Mouse (Mus musculus) heart, postnatal 36 days (tissue): ENCODE measurements around the gene Hdhd3. TPM values are rescaled to one million over a fixed set of nuclear protein-coding genes. Genes with fewer than 3 reads are reported as not detected.

ENCODE experiments used
- DNase-seq, 2 experiments: peaks; one replicate each; pipeline ENCODE4 v3.0.0; 2021 to 2022
- intact Hi-C: fragments of 180-260 bp; cut with DNase I; formaldehyde crosslinking; loops from one replicate; pipeline ENCODE4 v1.15.1; 2025
- total RNA-seq, 2 experiments: library from RNA; stranded (reverse); gene quantifications; 2 replicates each; pipeline ENCODE4 v1.2.3; 2021

Hdhd3 gene
- total RNA-seq, 2 experiments from 2014 or later, result 3.2 to 3.8 TPM

DNA sequence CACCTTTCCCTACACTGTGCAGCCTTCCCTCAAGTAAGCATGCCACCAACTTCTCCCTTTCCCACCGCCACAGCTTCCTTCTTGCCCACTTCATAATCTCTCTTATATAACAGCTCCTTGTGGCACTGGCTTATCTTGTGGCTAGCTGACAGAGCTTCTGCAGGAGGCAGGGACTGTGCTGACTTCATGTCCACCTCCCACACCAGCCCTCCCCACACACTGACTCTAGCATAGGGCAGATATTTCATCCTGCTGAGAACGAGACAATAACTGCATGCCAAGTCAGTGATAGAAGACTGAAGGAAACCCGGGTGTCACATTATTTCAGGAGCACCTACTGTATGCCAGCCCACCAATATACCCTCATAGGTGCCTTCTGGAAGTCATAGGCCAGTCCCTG, 12.2 kb upstream of the Hdhd3 start:
- no peak for DNase-seq
- intact Hi-C loops, result loop anchor here (5.0 kb wide), 1 partner anchor 108 kb away; the partner anchor contains the start of genes Cdc26 and Prpf4

DNA sequence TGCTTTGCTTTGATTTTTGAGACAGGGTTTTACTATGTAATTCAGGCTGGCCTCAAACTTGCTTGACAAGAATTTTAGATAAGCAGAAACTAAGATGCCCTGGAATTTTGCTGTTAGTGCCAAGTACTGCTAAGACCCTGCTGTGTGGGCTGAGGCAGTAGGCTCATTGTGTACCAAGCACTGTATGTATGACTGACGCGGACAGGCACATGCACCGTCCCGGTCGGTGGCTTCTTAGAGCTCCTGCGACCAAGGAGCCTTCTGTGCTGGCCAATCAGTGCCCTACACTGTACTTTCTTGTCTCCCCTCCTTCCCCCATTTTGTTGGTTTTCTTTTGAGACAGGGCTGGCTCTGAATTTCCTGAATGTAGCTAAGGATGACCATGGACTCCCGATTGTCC, 11.7 kb upstream of the Hdhd3 start:
- intact Hi-C loops, result loop anchor here (5.0 kb wide), 1 partner anchor 108 kb away; the partner anchor contains the start of genes Cdc26 and Prpf4
- DNase-seq, result no peak

DNA sequence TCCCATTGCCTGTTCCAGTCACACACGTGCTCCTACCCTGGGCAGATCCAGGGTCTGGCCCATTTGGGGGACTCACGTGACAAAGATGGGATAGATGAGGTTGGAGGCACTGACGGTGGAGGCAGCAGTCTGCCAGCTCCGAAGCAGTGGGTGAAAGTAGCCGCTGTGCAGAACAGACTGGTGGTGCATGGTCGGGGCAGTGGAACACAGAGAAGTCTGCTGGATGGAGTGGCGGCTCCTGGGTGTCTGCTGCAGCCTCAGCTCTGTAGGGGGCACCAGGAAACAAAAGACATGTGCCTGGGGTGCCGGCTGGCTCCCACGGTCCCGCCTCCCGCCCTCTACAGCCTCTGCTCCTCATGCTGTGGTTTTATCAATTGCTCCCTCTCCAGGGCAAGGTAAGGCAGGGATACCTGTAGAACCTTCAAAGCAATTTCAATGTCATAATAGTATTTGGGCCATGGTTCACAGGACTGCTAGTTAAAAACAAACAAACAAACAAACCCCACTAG, 10.8 kb upstream of the Hdhd3 start:
- no peak for DNase-seq
- intact Hi-C loops, result no loop called here

GRCm38 (mm10) chr4:62509946-62510345, 6.7 kb upstream of the Hdhd3 start:
- intact Hi-C loops, result loop anchor here (5.0 kb wide), 1 partner anchor 53 kb away; no protein-coding TSS in a partner anchor
- no peak for DNase-seq

DNA sequence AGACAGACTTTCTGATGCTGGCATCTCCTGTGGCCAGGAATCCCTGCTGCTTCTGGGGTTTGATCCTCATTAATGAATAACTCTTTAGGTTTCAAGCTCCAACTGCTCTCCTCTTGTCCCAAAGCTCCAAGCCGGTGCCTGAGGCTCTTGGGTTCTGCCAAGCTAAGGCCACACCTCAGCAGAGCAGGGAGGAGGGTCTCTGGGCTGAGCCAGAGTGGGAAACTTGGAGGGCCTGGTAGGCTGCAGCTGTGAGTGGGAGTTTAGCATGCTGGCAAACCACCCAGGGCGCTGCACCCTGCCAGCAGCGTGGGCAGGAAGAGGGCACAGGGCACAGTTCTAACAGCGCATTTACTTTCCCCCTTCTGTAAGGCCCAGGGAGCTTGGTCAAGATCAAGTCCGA, 5.6 kb upstream of the Hdhd3 start:
- intact Hi-C loops, result loop anchor here (5.0 kb wide), 1 partner anchor 52 kb away; no protein-coding TSS in a partner anchor
- DNase-seq, result no peak

DNA sequence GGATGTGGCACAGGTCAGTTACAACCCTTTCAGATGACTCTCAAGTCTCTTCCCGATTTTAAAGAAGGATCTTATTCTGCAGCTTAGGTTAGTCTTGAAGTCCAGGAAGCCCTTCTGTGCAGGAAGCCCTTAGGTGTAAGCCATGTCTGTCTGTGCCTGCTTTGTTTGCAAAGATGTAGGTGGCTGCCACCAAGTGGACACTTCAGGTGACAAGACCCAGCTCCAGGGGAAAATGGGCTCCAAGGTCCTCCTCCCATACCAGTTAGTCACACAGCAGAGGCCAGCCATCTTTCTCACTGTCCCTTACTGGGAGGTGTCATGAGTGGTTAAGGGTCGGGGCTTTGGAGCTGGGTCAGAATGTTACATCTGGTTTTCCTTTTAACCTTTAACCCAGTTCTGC, 3.5 kb upstream of the Hdhd3 start:
- DNase-seq, result peak in 1 of 2 experiments; percentile 41
- intact Hi-C loops, result loop anchor here (5.0 kb wide), 1 partner anchor 49 kb away; no protein-coding TSS in a partner anchor

- DNase-seq, result no peak
- intact Hi-C loops, result loop anchor here (5.0 kb wide), 1 partner anchor 49 kb away; no protein-coding TSS in a partner anchor
Measured at GRCm38 (mm10) chr4:62505991-62506390, 2.7 kb upstream of the Hdhd3 start.

GRCm38 (mm10) chr4:62502969-62503368, 298 bp downstream of the Hdhd3 start:
- no peak for DNase-seq
- intact Hi-C loops, result loop anchor here (2.0 to 5.0 kb wide), 4 partner anchors 22 to 141 kb away; partner anchors contain the start of genes Bspry, Cdc26, Fkbp15 and Prpf4

DNA sequence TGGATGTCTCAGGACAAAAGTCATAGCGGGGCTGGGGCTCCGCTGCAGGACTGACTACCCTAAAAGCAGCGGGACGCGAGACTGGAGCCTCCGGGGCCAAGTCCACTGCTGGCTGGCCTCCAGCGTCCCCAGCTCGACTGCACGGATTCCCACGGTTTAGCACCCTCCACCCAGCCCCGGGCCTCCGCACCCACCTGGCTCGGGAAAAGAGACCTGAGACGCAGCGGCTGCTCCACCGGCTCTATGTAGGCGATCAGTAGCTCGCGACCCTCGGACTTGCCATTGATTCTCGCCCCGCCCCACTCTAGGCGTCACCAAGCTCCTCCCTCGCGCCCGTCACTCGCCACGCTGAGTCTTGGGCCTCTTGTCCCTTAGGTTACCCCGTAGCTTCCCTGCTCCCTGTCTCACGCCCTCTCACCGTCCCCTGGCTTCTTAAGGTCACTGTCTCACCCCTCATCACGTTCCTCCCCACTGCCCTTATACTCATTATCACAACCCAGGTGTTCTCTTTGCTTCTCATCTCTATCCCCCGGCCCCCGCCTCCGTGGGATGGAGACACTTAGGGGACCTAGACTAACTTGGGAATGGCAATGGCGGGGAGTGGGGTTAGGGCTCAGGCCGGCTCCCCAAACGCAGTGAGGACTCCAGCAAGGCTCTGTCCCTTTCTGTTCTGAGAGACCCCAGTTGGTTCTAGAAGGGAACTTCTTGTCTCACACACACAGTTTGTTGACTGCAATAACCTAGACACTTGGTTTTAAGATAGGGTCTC, 1.1 kb downstream of the Hdhd3 start:
- intact Hi-C loops, result loop anchor here (2.0 to 5.0 kb wide), 4 partner anchors 21 to 140 kb away; partner anchors contain the start of genes Bspry, Cdc26, Fkbp15 and Prpf4

DNA sequence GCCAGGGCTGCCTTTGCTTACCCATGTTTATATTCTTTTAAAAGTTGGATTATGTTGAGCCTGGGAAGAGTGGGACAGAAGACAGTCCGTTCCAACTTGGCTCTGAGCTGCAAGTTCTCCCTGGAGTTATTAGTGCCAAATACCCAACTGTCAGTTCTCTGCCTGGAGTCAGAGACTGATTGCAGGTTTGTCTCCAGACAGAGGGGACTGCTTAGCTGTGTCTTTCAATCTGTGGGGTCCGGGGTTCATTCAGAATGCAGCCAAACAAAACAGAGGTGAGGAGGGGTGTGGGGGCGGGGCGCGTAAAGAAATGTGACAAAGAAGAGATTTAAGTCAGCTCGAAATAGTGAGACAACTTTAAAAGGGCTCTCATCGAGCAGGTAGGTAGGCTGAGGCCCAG, 1.7 kb downstream of the Hdhd3 start:
- intact Hi-C loops, result loop anchor here (5.0 kb wide), 2 partner anchors 34 to 139 kb away; partner anchors contain the start of genes Fkbp15 and Slc31a1
- DNase-seq, result no peak

More for the DNA sequence above, 1.1 kb downstream of the Hdhd3 start:
- peak; percentile 91 to 92 for DNase-seq

- intact Hi-C loops, result loop anchor here (5.0 kb wide), 2 partner anchors 33 to 138 kb away; partner anchors contain the start of genes Fkbp15 and Slc31a1
- no peak for DNase-seq
Measured at GRCm38 (mm10) chr4:62500799-62501198, 2.5 kb downstream of the Hdhd3 start.

GRCm38 (mm10) chr4:62496815-62497214, 6.5 kb downstream of the Hdhd3 start:
- no peak for DNase-seq
- intact Hi-C loops, result no loop called here

DNA sequence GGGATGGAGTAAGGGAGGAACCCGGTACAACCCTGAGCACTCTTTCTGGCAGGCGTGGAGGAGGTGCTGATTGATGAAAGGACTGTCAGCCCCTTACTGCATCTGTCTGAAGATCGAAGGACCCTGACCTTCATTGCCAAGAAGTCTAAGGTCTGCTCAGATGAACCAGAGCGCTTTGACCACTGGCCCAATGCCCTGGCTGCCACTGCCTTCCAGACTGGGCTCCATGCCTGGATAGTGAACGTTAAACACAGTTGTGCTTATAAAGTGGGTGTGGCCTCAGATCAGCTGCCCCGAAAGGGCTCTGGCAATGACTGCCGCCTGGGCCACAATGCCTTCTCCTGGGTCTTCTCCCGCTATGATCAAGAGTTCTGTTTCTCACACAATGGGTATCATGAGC, 7.3 kb downstream of the Hdhd3 start:
- intact Hi-C loops, result no loop called here
- DNase-seq, result peak in 1 of 2 experiments; percentile 49

GRCm38 (mm10) chr4:62494230-62494629, 9.0 kb downstream of the Hdhd3 start:
- intact Hi-C loops, result no loop called here
- DNase-seq, result no peak

- intact Hi-C loops, result no loop called here
- DNase-seq, result no peak
Measured at GRCm38 (mm10) chr4:62492682-62493081, 10.6 kb downstream of the Hdhd3 start.

GRCm38 (mm10) chr4:62487914-62488313, 15.4 kb downstream of the Hdhd3 start:
- no peak for DNase-seq
- intact Hi-C loops, result no loop called here

DNA sequence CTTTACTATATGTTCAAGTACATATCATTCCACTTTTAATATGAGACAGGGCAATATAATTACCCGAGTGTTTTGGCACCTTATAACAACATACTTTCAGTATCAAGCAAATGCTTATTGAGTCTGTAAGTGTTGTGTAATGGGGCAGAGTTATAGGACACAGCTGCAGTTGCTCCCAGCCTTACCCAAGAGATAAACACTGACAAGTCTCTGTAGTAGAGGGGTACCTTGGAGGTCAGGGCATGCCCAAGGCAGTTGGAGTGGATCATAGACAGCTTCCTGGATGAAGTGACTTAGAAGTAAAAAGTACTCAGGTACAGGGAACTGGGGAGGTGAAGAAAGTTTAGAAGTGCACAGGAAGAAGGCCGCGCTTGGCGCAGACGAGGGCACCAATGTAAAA, 16.1 kb downstream of the Hdhd3 start:
- intact Hi-C loops, result no loop called here
- no peak for DNase-seq

DNA sequence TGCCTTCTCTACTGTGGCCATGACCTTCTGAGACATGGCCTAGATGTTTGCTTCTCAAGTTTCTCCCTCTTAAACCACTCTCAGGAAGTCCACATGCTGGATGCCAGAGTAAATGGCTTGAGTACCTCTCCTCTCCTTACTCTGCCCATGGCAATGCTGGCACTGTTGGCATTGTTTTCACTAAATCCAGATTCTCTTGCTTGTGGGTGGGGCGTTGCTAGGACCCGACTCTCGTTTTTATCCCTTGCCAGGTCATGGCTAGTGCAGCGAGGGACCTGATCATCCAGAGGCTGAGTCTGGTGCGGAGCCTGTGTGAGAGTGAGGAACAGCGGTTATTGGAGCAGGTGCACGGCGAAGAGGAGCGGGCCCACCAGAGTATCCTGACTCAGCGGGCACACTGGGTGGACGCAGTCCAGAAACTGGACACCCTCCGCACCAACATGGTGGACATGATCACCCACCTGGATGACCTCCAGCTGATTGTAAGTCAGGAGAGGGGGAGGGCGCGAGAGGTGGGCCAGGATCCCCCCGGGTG, 17.0 kb downstream of the Hdhd3 start:
- DNase-seq, result no peak
- intact Hi-C loops, result no loop called here

DNA sequence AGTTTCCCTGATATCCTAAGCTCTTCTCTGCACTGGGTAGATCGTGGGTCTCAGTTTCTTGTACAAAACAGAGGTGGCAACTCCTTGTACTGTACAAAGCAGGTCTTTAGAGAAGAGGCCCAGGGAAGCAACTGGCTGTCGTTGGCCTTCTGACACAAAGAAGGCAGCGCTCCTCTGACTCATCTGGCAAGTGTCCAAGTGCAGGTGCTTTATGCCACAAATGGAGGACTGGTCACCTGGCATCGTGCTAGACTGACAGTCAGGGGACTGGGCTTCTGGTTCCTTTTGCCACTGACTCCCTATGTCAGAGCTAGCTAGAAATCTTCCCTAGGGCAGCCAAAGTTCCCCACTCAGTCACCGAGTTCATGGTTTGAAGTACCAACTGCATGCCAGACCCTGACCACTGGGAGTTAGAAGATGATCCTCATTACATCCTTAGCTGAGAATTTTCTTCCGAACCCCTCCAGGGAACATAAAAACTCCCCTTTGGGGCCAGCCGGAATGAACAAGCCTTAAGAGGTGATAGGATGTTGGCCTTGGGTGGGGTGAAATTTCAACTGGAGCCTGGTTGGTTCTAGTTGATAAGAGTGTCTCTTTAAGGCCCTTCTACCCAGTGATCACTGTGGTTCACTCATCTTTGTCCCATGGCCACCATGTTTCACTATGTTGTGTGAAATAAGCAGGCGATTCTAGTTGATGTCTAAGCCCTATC, 17.7 kb downstream of the Hdhd3 start:
- no peak for DNase-seq
- intact Hi-C loops, result no loop called here

DNA sequence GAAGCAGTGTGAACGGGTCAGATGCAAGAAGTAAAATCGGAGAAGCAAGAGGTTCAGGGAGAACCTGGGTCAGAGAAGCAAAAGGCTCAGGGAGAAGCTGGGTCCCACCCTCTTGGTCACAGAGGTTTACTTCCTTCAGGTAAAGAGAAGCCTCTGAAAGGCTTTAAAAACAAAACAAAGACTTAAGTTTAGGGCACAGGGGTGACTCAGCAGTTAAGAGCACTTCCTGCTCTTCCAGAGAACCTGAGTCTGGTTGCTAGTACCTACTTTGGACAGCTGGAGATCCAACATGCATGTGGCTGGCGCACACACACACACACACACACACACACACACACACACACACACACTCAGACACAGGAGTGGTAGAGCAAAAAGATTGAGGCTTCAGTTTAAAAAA, 18.3 kb downstream of the Hdhd3 start:
- no peak for DNase-seq
- intact Hi-C loops, result no loop called here
